Mouse (Mus musculus) hindbrain, embryonic 16.5 days (tissue): ENCODE measurements around the gene Gm10283. TPM values are rescaled to one million over a fixed set of nuclear protein-coding genes. Genes with fewer than 3 reads are reported as not detected.

ENCODE experiments used
- ATAC-seq: fragments of 200-750 bp; cut with Nextera tagmentation; 2 replicates; pipeline ENCODE4 v1.8.0; 2017; ENCODE audit warnings: moderate TSS enrichment, moderate library complexity
- H3K27ac ChIP-seq: fragments of 300-500 bp; sonication (generic); 2 replicates; pipeline ENCODE4 v1.5.1; 2014; ENCODE audit warnings: low read depth, mild to moderate bottlenecking, control low read depth, low read length, moderate library complexity
- H3K27me3 ChIP-seq: fragments of 300-500 bp; sonication (generic); replicated peaks from 2 replicates; pipeline ENCODE4 v1.6.1; 2014; ENCODE audit warnings: low read length; ENCODE audit not compliant: control insufficient read depth, insufficient read depth
- H3K36me3 ChIP-seq: fragments of 300-500 bp; sonication (generic); 2 replicates; pipeline ENCODE4 v1.6.1; 2014; ENCODE audit warnings: mild to moderate bottlenecking, low read length, moderate library complexity, mixed read lengths; ENCODE audit not compliant: control insufficient read depth, insufficient read depth
- H3K4me1 ChIP-seq: fragments of 300-500 bp; sonication (generic); 2 replicates; pipeline ENCODE4 v1.6.1; 2014; ENCODE audit warnings: low read depth, low read length; ENCODE audit not compliant: control insufficient read depth, insufficient read depth
- H3K4me2 ChIP-seq: fragments of 300-500 bp; sonication (generic); 2 replicates; pipeline ENCODE4 v1.6.1; 2014; ENCODE audit warnings: mild to moderate bottlenecking, low read length, control low read depth, moderate library complexity
- H3K4me3 ChIP-seq: fragments of 300-500 bp; sonication (generic); 2 replicates; pipeline ENCODE4 v1.5.1; 2014; ENCODE audit warnings: mild to moderate bottlenecking, low read length, control low read depth, moderate library complexity
- H3K9ac ChIP-seq: fragments of 300-500 bp; sonication (generic); 2 replicates; pipeline ENCODE4 v1.6.1; 2014; ENCODE audit warnings: low read depth, mild to moderate bottlenecking, control low read depth, low read length, moderate library complexity
- H3K9me3 ChIP-seq: fragments of 300-500 bp; sonication (generic); 2 replicates; pipeline ENCODE4 v1.6.1; 2014; ENCODE audit warnings: mild to moderate bottlenecking, low read length, moderate library complexity; ENCODE audit not compliant: control insufficient read depth
- WGBS: fragments of 180-500 bp; shearing (Covaris S2); extraction: QIAGEN DNeasy Blood & Tissue Kit; methylation state at CpG from one replicate; pipeline ENCODE4 v1.1.7; 2014; 5-methylcytosine and 5-hydroxymethylcytosine counted together
- polyA plus RNA-seq: library from polyadenylated mRNA; unstranded; fragments of >200 nt; fragmentation: Nextera tagmentation; extraction: Ambion mirVana; gene quantifications from 2 replicates; pipeline ENCODE4 v1.2.1, GENCODE M21; 2015

Gene Gm10283
- polyA plus RNA-seq, 1 experiment from 2014 or later: not detected

DNA sequence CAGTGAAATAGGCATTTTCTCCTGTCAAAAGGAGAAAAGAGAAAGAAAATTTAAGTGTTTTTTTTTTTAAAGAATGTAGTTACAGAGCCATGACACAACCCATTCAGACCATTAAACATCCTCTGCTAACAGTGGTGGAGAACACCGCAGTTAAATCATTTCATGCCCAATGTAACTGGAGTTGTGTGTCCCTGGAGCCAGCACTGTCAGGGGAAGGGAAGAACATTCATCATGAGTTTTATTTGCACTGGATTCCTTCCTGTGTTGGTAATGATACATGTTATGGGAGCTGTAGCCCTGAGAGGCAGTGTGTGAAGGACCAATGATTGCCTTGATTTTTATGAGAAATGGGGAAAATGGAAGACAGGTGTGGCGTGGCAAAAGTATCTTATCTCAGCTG lies 116.4 kb downstream of the Gm10283 start:
- Histone ChIP-seq H3K4me3 (no peak overlapping the region), H3K27me3 (no peaks in the 10 kb centered on the region), H3K27ac (no peak overlapping the region), H3K4me1 (no peaks in the 10 kb centered on the region), H3K9ac (no peak overlapping the region), H3K9me3 (no peaks in the 10 kb centered on the region), H3K4me2 (no peak overlapping the region), H3K36me3 (no peaks in the 10 kb centered on the region)
- 90% methylated on average over 2 of the region's 2 CpGs for WGBS
- ATAC-seq: no peak

Other genes starting within 250 kb of the Gm10283 start
- 2.2 and 2.5 TPM in 2 replicates for gene Aadat, start 2.7 kb upstream of the Gm10283 start, polyA plus RNA-seq
- 5.3 and 5.8 TPM in 2 replicates for gene Mfap3l, start 129.6 kb upstream of the Gm10283 start, polyA plus RNA-seq